In the genomic region with DNA sequence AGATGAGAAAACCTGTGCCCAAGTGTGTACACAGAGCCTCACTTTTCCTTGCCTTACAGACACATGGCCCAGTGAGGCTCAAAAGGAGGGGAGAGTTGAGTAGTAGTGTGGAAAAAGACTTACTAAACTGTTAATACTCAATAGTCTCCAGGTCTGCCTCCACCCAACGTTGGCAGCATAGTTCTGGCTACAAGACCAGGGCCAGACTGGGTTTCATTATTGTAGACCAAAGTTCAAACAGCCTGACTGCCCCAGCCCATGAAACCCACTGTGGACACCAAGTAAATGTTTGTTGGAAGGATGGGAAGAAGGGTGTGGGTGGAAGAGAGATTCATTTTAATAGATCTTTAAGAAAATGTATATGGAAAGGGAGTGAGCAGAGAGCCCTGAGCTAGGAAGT, we compare ENCODE assay signal across 20 mouse cellular contexts. TPM values are rescaled to one million over a fixed set of nuclear protein-coding genes. Genes with fewer than 3 reads are reported as not detected.
"Had no signal": no experiment of that assay in that cellular context is flagged by ENCODE, and none has a peak within 500 bp of the region (broad histone marks: within the 10 kb centered on the region; RNA-seq: fewer than 3 reads in every experiment).

No protein-coding gene starts in this region.

- H3K9ac ChIP-seq: lung, embryonic 15.5 days; midbrain, embryonic 13.5 days; midbrain, embryonic 15.5 days; neural tube, embryonic 12.5 days had no signal

- H3K4me1 ChIP-seq: lung, embryonic 15.5 days; midbrain, embryonic 13.5 days; midbrain, embryonic 15.5 days; neural tube, embryonic 12.5 days had no signal

- H3K27ac ChIP-seq: lung, embryonic 15.5 days; macrophage; midbrain, embryonic 13.5 days; midbrain, embryonic 15.5 days; neural tube, embryonic 12.5 days had no signal

- H3K4me3 ChIP-seq: lung, embryonic 15.5 days; megakaryocyte, embryonic 14.5 days; midbrain, embryonic 13.5 days; midbrain, embryonic 15.5 days; neural tube, embryonic 12.5 days had no signal

- ATAC-seq: lung, postnatal 0 days; midbrain, embryonic 13.5 days; midbrain, embryonic 15.5 days had no signal

- H3K4me2 ChIP-seq: lung, embryonic 15.5 days; midbrain, embryonic 11.5 days; midbrain, embryonic 13.5 days; midbrain, embryonic 15.5 days; neural tube, embryonic 12.5 days had no signal

- H3K36me3 ChIP-seq: lung, embryonic 15.5 days; midbrain, embryonic 13.5 days; midbrain, embryonic 15.5 days; neural tube, embryonic 12.5 days had no signal

- H3K9me3 ChIP-seq: lung, embryonic 15.5 days; midbrain, embryonic 13.5 days; midbrain, embryonic 15.5 days; neural tube, embryonic 12.5 days had no signal

- DNase-seq: lung, adult 2 months; lung, postnatal 14 days; lung, postnatal 36 days; right cerebral cortex, postnatal 14 days; spleen, adult 18-20 months; thymus, adult 18-20 months; thymus, postnatal 14 days; thymus, postnatal 36 days had no signal

- H3K27me3 ChIP-seq: lung, embryonic 15.5 days; midbrain, embryonic 13.5 days; midbrain, embryonic 15.5 days; neural tube, embryonic 12.5 days had no signal

RNA-seq across cellular contexts. Expression of a gene that starts 54.8 kb away (rescaled TPM):
- polyA plus RNA-seq: lung, adult 2 months; lung, embryonic 15.5 days; lung, postnatal 0 days; macrophage; midbrain, embryonic 11.5 days; midbrain, embryonic 13.5 days; midbrain, embryonic 15.5 days; midbrain, postnatal 0 days; neural tube, embryonic 12.5 days; neural tube, embryonic 14.5 days; stomach, embryonic 14.5 days; stomach, embryonic 16.5 days had no signal
